Mouse (Mus musculus): ENCODE data around the gene Tpst2.

Tpst2 gene

GRCm38 (mm10) chr5:112255426-112255825, 21.1 kb upstream of the Tpst2 start, which contains the start of gene Crybb1:
Gene Crybb1, plus strand, starts transcription at chr5:112255815.
- peak; percentile 75 for DNase-seq (ENCODE audit: low spot score)

- DNase-seq (ENCODE audit: low spot score): peak; percentile 21
Measured at GRCm38 (mm10) chr5:112256457-112256856, 20.0 kb upstream of the Tpst2 start.

- DNase-seq (ENCODE audit: low spot score): no peak
Measured at GRCm38 (mm10) chr5:112257896-112258295, 18.6 kb upstream of the Tpst2 start.

GRCm38 (mm10) chr5:112259862-112260650, 16.4 kb upstream of the Tpst2 start:
- DNase-seq (ENCODE audit: low spot score): no peak

- no peak for DNase-seq (ENCODE audit: low spot score)
Measured at GRCm38 (mm10) chr5:112260818-112261217, 15.7 kb upstream of the Tpst2 start.

GRCm38 (mm10) chr5:112264099-112264498, 12.4 kb upstream of the Tpst2 start:
- no peak for DNase-seq (ENCODE audit: low spot score)

- no peak for DNase-seq (ENCODE audit: low spot score)
Measured at GRCm38 (mm10) chr5:112265110-112265509, 11.4 kb upstream of the Tpst2 start.

GRCm38 (mm10) chr5:112265515-112265914, 11.0 kb upstream of the Tpst2 start:
- DNase-seq (ENCODE audit: low spot score): no peak

GRCm38 (mm10) chr5:112266011-112266777, 10.3 kb upstream of the Tpst2 start:
- no peak for DNase-seq (ENCODE audit: low spot score)

- DNase-seq (ENCODE audit: low spot score): peak; percentile 56
Measured at GRCm38 (mm10) chr5:112270764-112271541, 5.5 kb upstream of the Tpst2 start.

GRCm38 (mm10) chr5:112272934-112273333, 3.6 kb upstream of the Tpst2 start:
- DNase-seq (ENCODE audit: low spot score): no peak

- no peak for DNase-seq (ENCODE audit: low spot score)
Measured at GRCm38 (mm10) chr5:112273746-112274463, 2.6 kb upstream of the Tpst2 start.

- no peak for DNase-seq (ENCODE audit: low spot score)
Measured at GRCm38 (mm10) chr5:112275021-112275804, 1.3 kb upstream of the Tpst2 start.

GRCm38 (mm10) chr5:112276907-112277348, 437 bp downstream of the Tpst2 start:
- DNase-seq (ENCODE audit: low spot score): no peak

GRCm38 (mm10) chr5:112277906-112278470, 1.5 kb downstream of the Tpst2 start:
- no peak for DNase-seq (ENCODE audit: low spot score)

- no peak for DNase-seq (ENCODE audit: low spot score)
Measured at GRCm38 (mm10) chr5:112279181-112280021, 2.9 kb downstream of the Tpst2 start.

GRCm38 (mm10) chr5:112280151-112280550, 3.7 kb downstream of the Tpst2 start:
- peak; percentile 56 for DNase-seq (ENCODE audit: low spot score)

- DNase-seq (ENCODE audit: low spot score): no peak
Measured at GRCm38 (mm10) chr5:112280863-112281660, 4.6 kb downstream of the Tpst2 start.

GRCm38 (mm10) chr5:112281676-112282075, 5.2 kb downstream of the Tpst2 start:
- no peak for DNase-seq (ENCODE audit: low spot score)

Measured in layer of hippocampus, adult 11-12 months (tissue).